Mouse (Mus musculus) ovary, adult 18-20 months (tissue): ENCODE measurements around the gene Gm5150.
"Not testable (repeated sequence)": the region's sequence is repeated elsewhere in the genome, so short reads cannot be mapped to it uniquely, and the experiment has no call there.

Source experiments
- DNase-seq: peaks from one replicate; pipeline ENCODE4 v3.0.0; 2022; ENCODE audit warnings: low spot score, mixed read lengths

The Gm5150 gene

GRCm38 (mm10) chr3:16006215-16006614, at the start of gene Gm5150:
Gm5150 (minus strand) TSS chr3:16006437.
- DNase-seq, result no peak

- DNase-seq, result not testable (repeated sequence)
Measured at GRCm38 (mm10) chr3:16051736-16052135, 45.5 kb upstream of the Gm5150 start.

- no peak for DNase-seq
Measured at GRCm38 (mm10) chr3:16047288-16047687, 41.1 kb upstream of the Gm5150 start.

- DNase-seq, result no peak
Measured at GRCm38 (mm10) chr3:16043315-16043714, 37.1 kb upstream of the Gm5150 start.

GRCm38 (mm10) chr3:16024988-16025387, 18.8 kb upstream of the Gm5150 start:
- not testable (repeated sequence) for DNase-seq

- DNase-seq, result no peak
Measured at GRCm38 (mm10) chr3:16022214-16022613, 16.0 kb upstream of the Gm5150 start.

- DNase-seq, result not testable (repeated sequence)
Measured at GRCm38 (mm10) chr3:16014456-16014855, 8.2 kb upstream of the Gm5150 start.

GRCm38 (mm10) chr3:16007827-16008226, 1.6 kb upstream of the Gm5150 start:
- no peak for DNase-seq

- DNase-seq, result no peak
Measured at GRCm38 (mm10) chr3:16003890-16004633, 2.2 kb downstream of the Gm5150 start.

GRCm38 (mm10) chr3:15999479-15999878, 6.8 kb downstream of the Gm5150 start:
- not testable (repeated sequence) for DNase-seq

GRCm38 (mm10) chr3:15982216-15982615, 24.0 kb downstream of the Gm5150 start:
- DNase-seq, result no peak

- no peak for DNase-seq
Measured at GRCm38 (mm10) chr3:15956921-15957320, 49.3 kb downstream of the Gm5150 start.
